Mouse (Mus musculus): Measurements from ENCODE around the gene Dip2b.
A peak's percentile ranks its signal among the peaks of the same experiment; 100 is the strongest.

Gene Dip2b

DNA sequence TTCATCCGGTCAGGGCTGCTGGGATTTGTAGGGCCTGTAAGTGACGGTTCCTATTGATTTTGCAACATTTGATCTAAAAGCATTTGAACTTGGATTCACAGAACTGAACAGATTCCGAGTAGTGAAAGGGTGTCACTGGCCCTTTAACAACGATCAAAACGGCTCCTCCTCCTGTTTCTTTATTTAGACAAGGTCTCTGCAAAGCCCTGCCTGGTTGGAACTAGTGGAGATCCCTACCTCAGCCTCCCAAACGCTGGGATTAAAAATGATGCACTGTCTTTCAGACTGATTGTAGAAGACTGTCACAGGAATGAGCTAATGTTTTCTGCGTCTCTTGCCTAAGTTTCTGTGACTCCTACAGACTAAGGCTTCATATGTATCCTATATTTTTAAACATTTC lies 140.0 kb downstream of the Dip2b start:
- DNase-seq (ENCODE audit: low read depth, low spot score) = no peak

DNA sequence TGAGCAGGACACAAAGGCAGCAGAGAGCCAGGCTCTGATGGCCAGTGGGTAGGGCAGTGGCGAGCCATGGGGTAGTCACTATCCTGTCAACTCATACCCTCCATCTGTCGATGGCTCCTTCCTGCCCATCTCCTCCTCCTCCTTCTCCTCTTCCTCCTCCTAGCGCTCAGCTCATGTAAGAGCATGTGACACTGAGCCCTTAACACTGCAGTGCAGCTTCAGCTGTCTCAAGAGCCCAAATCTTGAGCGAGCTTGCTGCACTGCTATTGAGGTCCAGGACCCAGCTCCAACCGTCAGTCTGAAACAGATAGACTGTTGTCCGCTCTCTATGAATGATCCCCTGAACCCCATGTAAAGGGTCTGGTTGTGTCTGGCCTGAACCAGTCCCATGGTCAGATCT lies 141.2 kb downstream of the Dip2b start:
- no peak for DNase-seq (ENCODE audit: low read depth, low spot score)

DNA sequence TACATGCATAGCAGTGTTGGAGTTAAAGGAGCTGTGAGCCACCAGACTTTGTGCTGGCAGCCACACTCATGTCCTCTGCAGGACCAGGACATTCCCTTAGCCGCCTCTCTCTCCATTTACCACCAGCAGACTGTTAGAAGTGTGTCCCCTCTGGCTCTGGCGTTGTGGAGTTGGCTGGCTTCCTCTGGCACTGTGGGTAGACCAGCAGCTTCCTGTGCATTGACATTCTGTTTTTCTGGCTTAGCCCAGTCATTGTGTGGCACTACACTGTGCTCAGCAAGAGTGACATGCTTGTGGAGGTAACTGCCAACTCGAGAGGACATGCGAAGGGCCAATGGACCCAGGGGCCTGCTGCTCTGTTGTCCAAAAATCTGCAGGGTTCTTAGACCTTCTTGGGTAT lies 141.8 kb downstream of the Dip2b start:
- DNase-seq (ENCODE audit: low read depth, low spot score) = no peak

DNA sequence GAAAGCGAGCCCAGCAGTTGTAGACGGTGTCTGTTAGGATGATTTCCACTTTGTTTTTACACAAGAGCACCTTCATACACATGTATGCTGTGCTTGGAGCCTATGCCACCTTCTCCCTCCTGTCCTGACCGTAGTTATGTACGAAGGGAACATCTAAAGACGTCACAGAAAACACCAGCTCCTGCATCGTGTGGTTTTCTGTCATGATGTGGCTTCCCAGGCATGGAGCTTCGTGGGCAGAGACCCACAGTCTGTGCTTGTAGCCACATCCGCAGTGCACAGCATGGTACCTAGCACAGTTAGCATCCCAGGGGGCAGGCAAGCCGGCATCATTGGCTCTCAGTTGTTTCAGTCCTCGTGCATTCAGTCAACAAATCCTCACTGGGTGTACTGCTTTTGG lies 143.4 kb downstream of the Dip2b start:
- no peak for DNase-seq (ENCODE audit: low read depth, low spot score)

DNA sequence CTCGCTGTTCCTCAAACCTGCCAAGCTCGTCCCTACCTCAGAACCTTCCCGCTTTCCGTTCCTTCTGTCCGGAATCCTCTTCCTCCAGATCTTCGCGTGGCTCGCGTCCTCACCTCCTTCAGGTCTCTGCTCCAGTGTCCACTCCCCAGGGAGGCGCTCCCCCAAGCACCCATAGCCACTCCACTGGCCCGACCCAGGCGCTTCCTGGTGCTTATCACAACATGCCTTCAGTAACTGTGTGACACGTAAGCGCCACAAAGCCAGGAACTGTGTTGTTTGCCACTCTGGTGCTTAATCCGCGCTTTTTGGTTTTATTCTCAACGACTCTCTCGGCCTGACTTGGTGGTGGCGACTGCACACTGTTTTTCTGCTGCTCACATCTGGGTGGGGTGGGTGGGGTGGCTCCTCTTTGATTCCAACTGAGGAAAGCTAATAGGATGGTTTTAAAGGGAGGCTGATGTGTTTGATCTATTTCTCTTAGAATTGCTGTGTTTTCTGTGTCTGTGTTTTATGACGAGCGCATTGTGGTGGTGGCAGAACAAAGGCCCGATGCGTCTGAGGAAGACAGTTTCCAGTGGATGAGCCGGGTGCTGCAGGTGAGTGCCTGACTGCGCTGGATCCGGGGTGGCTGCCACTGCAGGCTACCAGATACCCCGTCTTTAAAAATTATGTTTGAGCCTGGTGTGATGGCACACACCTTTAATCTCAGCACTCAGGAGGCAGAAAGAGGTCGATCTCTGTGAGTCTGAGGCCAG lies 144.2 kb downstream of the Dip2b start:
- DNase-seq (ENCODE audit: low read depth, low spot score) = no peak

DNA sequence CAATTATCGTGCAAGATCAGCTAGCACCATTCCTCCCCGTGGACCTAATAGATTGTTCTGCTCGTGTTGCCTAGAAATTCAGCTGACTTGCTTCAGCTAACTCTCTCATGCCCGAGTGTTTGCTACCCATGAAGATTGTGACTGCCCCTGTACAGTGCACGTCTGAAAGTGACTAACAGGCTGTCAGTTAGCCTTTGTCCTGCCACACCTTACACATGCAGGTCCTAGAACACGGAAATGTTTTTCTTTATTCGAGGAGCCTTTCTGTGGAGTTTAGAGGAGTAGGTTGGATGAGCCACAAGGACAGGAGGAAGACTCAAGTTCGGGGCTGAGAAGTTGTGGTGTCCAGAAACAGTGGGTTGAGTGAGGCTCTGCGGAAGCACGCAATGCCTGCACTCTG lies 145.0 kb downstream of the Dip2b start:
- no peak for DNase-seq (ENCODE audit: low read depth, low spot score)

DNA sequence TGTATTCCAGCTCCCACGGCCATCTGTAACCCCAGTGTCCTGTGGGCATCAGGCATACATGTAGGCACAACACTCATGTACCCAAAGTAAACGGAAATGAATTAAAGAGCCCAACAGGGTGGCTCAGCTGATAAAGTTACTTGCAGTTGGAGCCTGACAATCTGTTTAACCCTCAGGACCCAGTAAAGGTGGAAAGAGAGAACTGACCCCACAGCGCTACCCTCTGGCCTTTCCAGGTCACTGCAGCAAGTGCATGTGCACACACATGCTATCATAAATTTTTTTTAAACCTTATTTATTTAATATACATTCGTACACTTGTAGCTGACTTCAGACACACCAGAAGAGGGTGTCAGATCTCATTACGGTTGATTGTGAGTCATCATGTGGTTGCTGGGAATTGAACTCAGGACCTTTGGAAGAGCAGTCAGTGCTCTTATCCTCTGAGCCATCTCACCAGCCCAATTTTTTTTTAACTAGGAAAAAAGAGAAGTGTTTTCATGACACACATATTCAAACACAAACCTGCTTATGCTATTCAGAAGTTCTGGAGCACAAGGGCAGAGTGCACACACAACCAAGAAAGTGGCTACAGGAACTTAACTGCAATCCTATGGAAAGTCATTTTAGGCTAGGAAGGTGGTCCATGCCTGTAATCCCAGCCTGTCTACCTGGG lies 146.5 kb downstream of the Dip2b start:
- peak; percentile 12 for DNase-seq (ENCODE audit: low read depth, low spot score)

DNA sequence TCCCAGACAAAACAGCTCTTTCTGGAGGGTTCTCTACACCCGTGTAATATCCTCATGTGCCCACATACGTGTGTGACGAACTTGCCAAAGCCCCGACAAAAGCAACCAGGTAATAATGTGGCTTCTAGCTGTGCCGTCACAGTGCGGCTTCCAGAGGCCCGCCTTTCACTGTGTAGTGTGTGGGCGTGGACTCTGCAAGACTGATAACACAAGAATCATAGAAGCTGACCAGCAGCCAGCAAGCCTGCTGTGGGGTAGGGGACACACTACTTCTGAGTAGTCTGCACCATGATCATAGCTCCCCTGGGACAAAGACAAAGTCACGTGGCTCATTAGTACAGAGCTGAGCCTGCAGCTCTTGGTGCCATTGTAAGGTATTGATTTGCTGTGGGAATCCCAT lies 147.8 kb downstream of the Dip2b start:
- peak; percentile 6 for DNase-seq (ENCODE audit: low read depth, low spot score)

DNA sequence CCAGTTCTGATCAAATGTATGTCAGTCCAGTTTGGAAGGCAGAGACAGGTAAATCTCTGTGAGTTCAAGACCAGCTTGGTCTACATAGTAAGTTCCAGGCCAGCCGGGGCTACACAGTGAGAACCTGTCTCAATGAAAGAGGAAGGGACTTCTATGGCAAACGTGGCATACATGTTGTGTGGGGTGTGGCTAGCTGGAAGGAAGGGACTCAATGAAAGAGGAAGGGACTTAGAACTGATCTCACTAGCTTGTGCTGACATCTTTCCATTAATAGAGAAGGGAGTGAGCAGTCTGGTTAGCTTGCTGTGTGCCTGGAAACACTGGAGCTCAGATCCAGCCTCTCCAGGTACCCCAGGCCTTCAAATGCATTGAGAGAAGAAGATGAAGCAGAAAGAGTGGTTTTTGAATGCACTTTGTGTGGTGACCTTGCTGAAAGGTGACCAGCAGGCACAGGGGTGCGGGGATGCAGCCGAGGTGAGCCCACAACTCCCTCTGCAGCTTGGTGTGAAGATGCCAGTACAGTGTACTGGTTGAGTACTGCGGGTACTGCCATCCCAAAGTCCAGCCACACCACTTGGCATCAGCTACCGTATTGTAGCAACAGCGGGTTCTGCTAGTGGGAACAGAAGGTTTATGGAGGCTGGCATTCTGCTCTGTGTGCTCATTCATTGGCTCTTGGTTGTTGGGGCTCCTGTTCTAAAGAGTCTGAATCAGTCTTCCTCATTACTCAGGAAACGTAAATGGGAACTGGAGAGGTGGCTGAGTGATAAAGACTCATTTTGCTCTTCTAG lies 148.6 kb downstream of the Dip2b start:
- DNase-seq (ENCODE audit: low read depth, low spot score) = no peak

DNA sequence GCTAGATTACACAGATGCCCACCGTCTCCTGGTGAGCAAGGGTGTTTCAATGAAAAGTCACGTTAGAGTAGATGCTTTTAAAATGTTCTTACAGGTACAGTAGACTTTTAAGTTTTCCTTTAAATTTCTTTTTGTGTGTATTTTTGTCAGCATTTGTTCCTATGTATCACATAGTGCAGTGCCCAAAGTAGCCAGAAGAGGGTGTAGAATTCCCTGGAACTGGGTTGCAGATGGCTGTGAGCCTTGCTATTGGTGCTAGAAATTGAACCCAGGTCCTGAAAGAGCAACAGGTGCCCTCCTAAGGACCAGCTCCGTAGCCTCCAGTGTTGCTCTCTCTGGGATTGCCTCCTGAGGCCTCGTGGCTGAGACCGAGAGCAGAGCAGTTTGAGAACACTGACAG lies 150.1 kb downstream of the Dip2b start:
- peak; percentile 14 for DNase-seq (ENCODE audit: low read depth, low spot score)

DNA sequence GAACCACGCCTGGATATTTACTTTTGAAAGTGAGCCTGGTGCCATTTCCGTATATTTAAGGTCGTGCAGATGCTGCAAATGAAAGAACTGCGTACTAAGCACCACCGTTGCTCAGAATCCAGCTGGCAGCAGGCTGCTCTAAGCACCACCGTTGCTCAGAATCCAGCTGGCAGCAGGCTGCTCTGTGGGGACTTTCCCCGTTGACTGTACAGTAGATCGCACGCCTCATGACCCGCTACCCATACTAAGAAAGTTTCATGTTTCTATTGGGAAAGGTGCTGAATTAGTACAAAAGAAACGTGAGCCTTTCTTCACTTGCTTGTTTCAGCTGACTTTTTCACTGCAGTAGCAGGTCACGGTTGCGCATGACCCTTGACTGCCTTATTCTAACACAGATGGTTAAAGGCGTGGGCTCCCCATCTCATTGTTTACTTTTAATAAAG lies 150.5 kb downstream of the Dip2b start:
- DNase-seq (ENCODE audit: low read depth, low spot score) = no peak

DNA sequence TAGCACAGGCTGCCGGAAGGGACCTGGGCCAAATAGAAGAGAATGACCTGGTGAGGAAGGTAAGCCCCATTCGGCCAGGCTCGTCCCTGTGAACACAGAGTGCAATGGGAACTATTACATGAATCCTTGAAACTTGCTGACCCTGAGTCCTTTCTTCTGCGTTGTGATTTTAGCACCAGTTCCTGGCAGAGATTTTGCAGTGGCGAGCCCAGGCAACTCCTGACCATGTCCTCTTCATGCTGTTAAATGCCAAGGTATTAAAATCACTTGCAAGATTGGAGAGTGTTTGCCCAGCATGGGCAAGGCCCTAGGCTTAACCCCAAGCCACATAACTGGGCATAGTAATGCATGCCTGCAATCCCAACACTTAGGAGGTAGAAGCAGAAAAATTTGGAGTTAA lies 151.6 kb downstream of the Dip2b start:
- no peak for DNase-seq (ENCODE audit: low read depth, low spot score)

DNA sequence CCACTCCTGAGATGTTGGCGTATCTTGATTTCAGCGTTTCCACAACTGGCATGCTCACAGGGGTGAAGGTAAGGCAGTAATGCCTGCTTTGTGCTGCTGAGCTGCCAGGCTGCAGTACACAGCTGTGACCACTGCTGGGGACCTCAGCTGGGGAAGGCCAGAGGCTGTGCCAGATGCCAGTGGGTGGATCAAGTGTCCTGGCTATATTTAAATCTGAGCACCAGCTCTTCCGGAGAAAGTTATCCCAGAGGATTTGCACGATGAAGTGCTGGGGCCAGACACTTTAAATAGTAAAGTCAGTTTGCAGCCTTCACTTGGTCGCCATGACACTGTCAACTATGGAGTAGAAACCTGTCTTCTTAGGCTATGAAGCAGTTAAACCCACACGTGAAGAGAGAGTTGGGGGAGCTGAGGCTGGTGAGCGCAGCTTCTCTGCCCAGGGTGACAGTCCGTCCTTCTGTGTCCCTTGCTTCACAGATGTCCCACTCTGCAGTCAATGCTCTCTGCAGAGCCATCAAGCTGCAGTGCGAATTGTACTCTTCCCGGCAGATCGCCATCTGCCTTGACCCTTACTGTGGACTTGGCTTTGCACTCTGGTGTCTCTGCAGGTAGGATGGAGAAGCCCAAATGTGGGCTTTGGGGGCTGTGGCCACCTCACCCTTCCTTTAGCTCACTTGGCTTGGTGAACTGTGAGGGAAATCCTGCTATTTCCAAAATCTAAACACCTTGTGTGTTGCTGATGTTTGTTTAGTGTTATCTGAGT lies 160.7 kb downstream of the Dip2b start:
- DNase-seq (ENCODE audit: low read depth, low spot score) = no peak

DNA sequence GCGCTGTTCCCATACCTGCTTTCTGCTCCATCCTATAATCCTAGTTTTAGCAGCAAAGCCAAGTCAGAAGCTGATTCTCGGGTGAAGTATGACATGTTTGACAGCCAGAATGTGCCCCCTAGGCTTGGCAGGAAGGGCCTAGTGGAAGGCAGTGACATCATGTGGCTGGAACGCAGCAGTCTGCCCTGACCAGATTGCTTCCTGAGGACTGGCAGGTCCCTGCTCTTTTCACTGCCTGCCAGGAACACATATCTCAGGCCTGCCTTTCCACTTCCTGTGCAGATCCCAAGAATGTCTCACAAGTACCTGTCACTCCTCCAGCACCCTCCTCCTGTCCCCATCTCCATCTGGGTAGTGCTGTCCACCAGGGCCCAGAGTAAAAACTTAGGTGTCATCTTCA lies 161.3 kb downstream of the Dip2b start:
- DNase-seq (ENCODE audit: low read depth, low spot score) = peak; percentile 4

DNA sequence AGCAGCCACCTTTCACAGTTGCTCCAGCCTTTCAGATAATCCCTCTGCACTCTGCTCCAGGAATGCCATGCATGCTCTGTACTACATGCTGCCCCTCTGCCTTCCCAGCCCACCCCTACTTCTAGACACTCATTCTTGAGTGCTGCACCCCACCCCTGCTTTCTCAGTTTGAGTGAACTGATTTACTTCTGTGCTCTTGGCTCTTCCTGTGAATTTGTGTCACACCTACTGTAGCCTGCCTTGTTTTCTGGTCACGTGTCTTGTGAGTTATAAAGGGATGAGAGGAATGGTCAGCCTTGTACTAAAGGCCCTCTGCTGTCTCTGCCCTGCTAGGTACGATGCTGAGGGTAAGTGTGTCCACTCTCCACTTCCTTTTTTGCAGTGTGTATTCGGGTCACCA lies 163.3 kb downstream of the Dip2b start:
- DNase-seq (ENCODE audit: low read depth, low spot score) = no peak

DNA sequence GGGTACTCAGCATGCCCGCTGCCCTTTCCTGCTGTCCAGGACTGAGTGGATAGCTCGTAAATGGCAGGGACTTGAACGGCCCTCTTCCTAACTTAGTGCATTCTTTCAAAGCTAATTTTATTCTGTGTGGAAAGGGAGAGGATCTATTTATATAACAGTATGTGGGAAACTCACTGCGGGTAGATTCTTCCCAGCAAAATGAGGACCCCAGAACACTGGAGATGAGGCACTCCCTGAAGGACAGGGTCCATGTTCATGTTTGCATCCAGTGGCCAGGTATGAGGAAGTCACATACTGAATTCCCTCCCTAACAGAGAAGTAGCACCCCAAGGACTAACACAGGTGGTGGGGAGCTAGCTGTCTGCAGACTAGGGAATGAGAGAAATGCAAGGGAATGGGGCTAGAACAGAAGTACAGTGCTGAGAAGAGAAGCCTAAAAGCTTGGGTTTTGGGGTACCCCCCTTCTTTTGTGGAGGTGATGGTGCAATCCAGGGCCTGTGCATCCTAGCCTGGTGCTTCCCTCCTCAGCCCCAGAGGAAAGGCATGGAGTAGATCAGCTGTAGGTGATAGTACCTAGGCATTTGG lies 164.1 kb downstream of the Dip2b start:
- no peak for DNase-seq (ENCODE audit: low read depth, low spot score)

DNA sequence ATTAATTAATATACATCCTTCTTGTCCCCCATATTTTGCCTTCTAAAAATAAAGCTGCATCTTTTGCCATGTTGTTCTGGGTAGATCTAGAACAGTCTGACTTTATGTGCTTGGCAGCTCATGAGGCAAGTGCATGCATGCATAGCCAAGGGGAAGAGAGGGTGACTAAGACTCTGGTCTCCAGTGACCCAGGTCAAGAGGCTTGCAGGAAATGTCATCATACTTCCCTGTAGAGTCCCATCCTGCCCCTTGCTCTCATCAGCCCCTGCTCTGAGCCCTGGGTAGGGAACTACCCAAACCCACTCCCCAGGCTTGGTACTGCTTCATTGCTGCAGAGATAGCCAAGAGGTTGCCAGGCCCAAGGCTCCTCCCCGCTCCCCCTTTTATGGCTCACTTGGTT lies 166.1 kb downstream of the Dip2b start:
- DNase-seq (ENCODE audit: low read depth, low spot score) = no peak

DNA sequence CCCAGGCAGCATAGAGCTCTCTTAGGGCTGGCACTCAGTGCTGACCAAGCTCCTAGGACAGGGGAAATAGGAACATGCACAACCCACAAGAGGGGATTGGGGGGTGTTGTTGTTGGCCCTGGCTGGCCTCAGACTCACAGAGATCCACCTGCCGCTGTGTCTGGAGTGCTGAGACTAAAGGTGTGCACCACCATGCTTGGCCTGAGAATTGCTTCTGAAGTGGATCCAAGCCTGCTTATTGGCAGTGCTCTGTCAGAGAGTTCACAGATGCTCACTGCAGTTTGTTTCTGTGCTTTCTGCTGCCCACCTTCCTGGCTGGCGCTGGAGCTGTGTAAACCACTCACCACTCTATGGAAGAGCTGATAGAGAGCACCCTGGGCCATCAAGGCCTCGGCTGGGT lies 171.5 kb downstream of the Dip2b start:
- DNase-seq (ENCODE audit: low read depth, low spot score) = no peak

DNA sequence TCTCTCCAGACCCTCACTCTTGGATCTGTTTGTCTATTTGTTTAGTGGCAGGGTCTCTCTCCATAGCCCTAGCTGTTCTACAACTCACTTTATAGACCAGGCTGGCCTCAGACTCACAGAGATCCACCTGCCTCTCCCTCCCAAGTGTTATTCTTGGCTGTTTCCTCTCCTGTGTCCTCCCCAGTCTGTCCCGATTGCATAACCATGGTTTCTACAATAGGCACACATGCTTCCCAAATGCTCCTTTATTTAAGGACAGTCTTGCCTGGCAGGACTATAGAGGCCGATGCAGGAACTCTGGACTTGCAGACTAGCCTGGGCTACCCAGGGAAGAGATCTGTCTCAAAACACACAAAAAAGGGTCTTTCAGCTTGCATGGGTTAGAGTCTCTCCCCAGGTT lies 174.9 kb downstream of the Dip2b start:
- DNase-seq (ENCODE audit: low read depth, low spot score) = no peak

DNA sequence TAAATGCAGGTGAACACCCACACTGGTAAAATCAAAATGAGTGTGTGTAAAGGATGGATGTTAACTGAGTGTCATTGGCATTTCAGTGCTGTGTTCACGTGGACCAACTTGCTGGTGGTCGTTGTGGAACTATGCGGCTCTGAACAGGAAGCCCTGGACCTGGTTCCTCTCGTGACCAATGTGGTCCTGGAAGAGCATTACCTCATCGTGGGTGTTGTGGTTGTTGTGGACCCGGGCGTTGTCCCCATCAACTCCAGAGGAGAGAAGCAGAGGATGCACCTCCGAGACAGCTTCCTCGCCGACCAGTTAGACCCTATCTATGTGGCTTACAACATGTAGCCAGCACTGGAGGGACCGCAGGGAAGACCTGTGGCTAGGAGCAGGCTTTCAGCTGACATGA lies 176.6 kb downstream of the Dip2b start:
- DNase-seq (ENCODE audit: low read depth, low spot score) = no peak

DNA sequence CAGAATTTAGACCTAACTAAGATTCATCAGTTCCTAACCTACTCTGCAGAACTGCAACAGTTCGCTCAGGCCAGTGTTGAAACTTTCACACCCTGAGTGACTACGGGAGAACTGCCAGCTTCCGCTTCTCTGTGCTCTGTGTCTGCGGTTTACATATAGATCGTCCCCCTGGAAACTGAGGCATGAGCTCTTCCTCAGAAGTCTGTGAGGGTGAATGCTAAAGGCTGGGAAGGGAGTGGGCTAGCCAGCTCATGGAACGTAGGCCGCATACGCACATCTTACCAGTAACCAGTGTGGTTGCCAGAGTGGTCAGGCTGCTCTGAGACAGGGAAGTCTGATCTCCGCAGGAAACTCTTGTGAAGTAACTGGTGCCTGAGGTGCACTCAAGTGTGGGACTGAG lies 177.7 kb downstream of the Dip2b start:
- no peak for DNase-seq (ENCODE audit: low read depth, low spot score)

DNA sequence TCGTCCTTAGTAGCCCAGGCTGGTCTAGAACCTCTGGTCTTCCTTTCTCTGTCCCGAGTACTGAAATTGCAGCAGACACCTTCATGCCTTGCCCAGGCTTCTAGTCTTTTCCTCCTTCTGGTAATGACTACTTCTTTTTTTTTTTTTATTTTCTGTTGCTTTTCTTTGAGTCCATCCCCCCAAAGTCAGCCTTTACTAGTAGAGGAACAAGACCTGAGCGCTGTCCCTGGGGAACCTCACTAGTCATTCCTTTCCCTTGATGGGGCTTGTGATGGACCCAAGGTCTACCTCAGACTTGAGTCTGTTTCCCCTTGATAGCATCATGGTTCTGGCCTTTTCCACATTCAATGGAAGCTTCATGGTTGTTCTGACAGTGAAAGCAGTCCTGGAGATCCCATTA lies 179.6 kb downstream of the Dip2b start:
- no peak for DNase-seq (ENCODE audit: low read depth, low spot score)
